Mouse (Mus musculus): ENCODE data around the gene Tom1l1.

DNA sequence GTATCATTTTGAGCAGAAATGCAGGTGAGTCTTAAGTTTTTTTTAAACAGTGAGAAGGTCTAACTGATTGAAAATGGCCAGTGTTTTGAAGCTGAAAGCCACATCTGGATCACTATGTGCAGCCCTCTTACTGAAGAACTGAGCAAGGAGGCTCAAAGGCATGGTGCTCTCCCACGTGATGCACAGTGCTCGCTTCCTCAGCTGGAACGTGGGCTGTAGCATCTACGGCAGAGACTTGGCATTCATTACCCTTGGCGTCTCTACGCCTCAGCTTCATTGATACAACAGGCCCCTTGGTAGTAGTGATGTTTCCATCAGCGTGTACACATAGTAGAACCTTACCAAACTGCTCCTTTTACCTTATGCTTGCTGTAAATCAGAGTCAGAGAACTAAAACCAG is 65.7 kb downstream of the Tom1l1 start:
- TF ChIP-seq CTCF (IDR thresholded peaks at IDR 0.05; ENCODE audit: insufficient read depth, low read length) = no peak
- TF ChIP-seq POLR2A (IDR thresholded peaks at IDR 0.05; ENCODE audit: borderline replicate concordance, extremely low read depth, low read depth, low read length) = no peak

All from lung, adult 2 months (tissue).